Mouse (Mus musculus): ENCODE data around the gene Sema6d.

GRCm38 (mm10) chr2:124477904-124478303 is 388.1 kb downstream of the Sema6d start:
- TF ChIP-seq TAL1 (IDR thresholded peaks at IDR 0.05; ENCODE audit: low read length) (no peak), GATA1 (IDR thresholded peaks at IDR 0.05; ENCODE audit: low read length) (no peak)

All from erythroblast, embryonic 14.5 days (primary cell).